Comparison of ENCODE assay signal across 11 mouse cellular contexts in genomic region chr6:97222321-97222720, GRCm38 (mm10). TPM values are rescaled to one million over a fixed set of nuclear protein-coding genes. Genes with fewer than 3 reads are reported as not detected.
A peak's percentile ranks its signal among the peaks of the same experiment; 100 is the strongest.
DNase-seq lines count a peak whose midpoint lies in the region; ATAC-seq and TF ChIP-seq lines count a peak whose summit lies in the region.
"Had no signal": no experiment of that assay in that cellular context is flagged by ENCODE, and none has a peak within 500 bp of the region (broad histone marks: within the 10 kb centered on the region; RNA-seq: fewer than 3 reads in every experiment).

No protein-coding gene starts in this region.

- WGBS in spleen, adult 2 months, result 25% methylated on average over 6 of the region's 6 CpGs
- 53% methylated on average over 6 of the region's 6 CpGs for WGBS in limb, embryonic 13.5 days
- 52% methylated on average over 6 of the region's 6 CpGs for WGBS in stomach, embryonic 15.5 days
- WGBS in hindbrain, embryonic 11.5 days, result 49% methylated on average over 6 of the region's 6 CpGs

- TF ChIP-seq CTCF in spleen, adult 2 months (IDR thresholded peaks at IDR 0.05; ENCODE audit: extremely low read depth, insufficient read depth, insufficient read length, insufficient replicate concordance), result no peak

- H3K4me2 ChIP-seq in limb, embryonic 13.5 days (replicated peaks), result no peak overlapping the region
- H3K4me2 ChIP-seq in stomach, embryonic 15.5 days, result no peak overlapping the region
- H3K4me2 ChIP-seq in hindbrain, embryonic 11.5 days (replicated peaks; ENCODE audit: low read depth, low read length), result no peak overlapping the region

- H3K9me3 ChIP-seq in limb, embryonic 13.5 days, result no peaks in the 10 kb centered on the region
- H3K9me3 ChIP-seq in stomach, embryonic 15.5 days, result no peaks in the 10 kb centered on the region
- no peaks in the 10 kb centered on the region for H3K9me3 ChIP-seq in hindbrain, embryonic 11.5 days (ENCODE audit: control insufficient read depth, low read length)

- H3K4me1 ChIP-seq in spleen, adult 2 months (ENCODE audit: control insufficient read depth, insufficient read depth, insufficient read length), result peaks cover 24% of the 10 kb centered on the region; the same call in 1 of the 2 replicates
- H3K4me1 ChIP-seq in limb, embryonic 13.5 days, result peaks cover 22% of the 10 kb centered on the region
- H3K4me1 ChIP-seq in stomach, embryonic 15.5 days, result peaks cover 13% of the 10 kb centered on the region
- no peaks in the 10 kb centered on the region for H3K4me1 ChIP-seq in hindbrain, embryonic 11.5 days (replicated peaks; ENCODE audit: control insufficient read depth, insufficient read depth, low read length)

- H3K36me3 ChIP-seq in spleen, adult 2 months (ENCODE audit: control insufficient read depth, insufficient read depth, low read length), result peaks cover 2% of the 10 kb centered on the region
- H3K36me3 ChIP-seq in limb, embryonic 13.5 days, result peaks cover 3% of the 10 kb centered on the region; the same call in 1 of the 2 replicates
- no peaks in the 10 kb centered on the region for H3K36me3 ChIP-seq in stomach, embryonic 15.5 days
- no peaks in the 10 kb centered on the region for H3K36me3 ChIP-seq in hindbrain, embryonic 11.5 days (ENCODE audit: control insufficient read depth, insufficient read depth, low read length)

- no peak for TF ChIP-seq POLR2A in spleen, adult 2 months (IDR thresholded peaks at IDR 0.05; ENCODE audit: low read depth, low read length)

- peak overlapping the region; percentile 82 for H3K27ac ChIP-seq in spleen, adult 2 months (ENCODE audit: insufficient read depth, low read length)
- peak overlapping the region; percentile 34; the same call in 1 of the 2 replicates for H3K27ac ChIP-seq in limb, embryonic 13.5 days
- H3K27ac ChIP-seq in stomach, embryonic 15.5 days, result no peak overlapping the region
- H3K27ac ChIP-seq in hindbrain, embryonic 11.5 days (ENCODE audit: low read depth, low read length), result no peak overlapping the region

- no peak overlapping the region for H3K4me3 ChIP-seq in spleen, adult 2 months (ENCODE audit: extremely low read depth, insufficient read depth, insufficient read length)
- H3K4me3 ChIP-seq in limb, embryonic 13.5 days, result no peak overlapping the region
- no peak overlapping the region for H3K4me3 ChIP-seq in stomach, embryonic 15.5 days (replicated peaks)
- H3K4me3 ChIP-seq in hindbrain, embryonic 11.5 days (ENCODE audit: low read depth, low read length), result no peak overlapping the region

- no peak for DNase-seq in spleen, adult 2 months (ENCODE audit: low read depth in 1 of 2, low spot score in 2 of 2)
- no peak for DNase-seq in spleen, postnatal 4 days (ENCODE audit: low spot score in 2 of 2)
- no peak for DNase-seq in adrenal gland, adult 2 months
- no peak for DNase-seq in hindbrain, embryonic 11.5 days (ENCODE audit: low spot score)
- DNase-seq: cerebellum, adult 9-10 months; left cerebral cortex, postnatal 4 days had no signal

- peak; percentile 55 for ATAC-seq in common myeloid progenitor, adult 5-6 weeks (replicated peaks; ENCODE audit: low read depth, poor library complexity, severe bottlenecking)
- no peak for ATAC-seq in limb, embryonic 13.5 days (ENCODE audit: low FRiP score, low read depth)
- ATAC-seq in stomach, embryonic 15.5 days (ENCODE audit: insufficient read depth, low FRiP score, low read depth), result 0 out of 2 replicates have a peak, but pooled peaks have one; percentile 50
- no peak for ATAC-seq in hindbrain, embryonic 11.5 days (ENCODE audit: low FRiP score)
- ATAC-seq: intestine, postnatal 0 days had no signal

- no peaks in the 10 kb centered on the region for H3K27me3 ChIP-seq in spleen, adult 2 months (ENCODE audit: control insufficient read depth, insufficient read depth, low read length)
- peaks cover 15% of the 10 kb centered on the region for H3K27me3 ChIP-seq in limb, embryonic 13.5 days
- H3K27me3 ChIP-seq in stomach, embryonic 15.5 days (replicated peaks), result no peaks in the 10 kb centered on the region
- no peaks in the 10 kb centered on the region for H3K27me3 ChIP-seq in hindbrain, embryonic 11.5 days (ENCODE audit: control insufficient read depth, insufficient read depth, low read length)

- no peak overlapping the region for H3K9ac ChIP-seq in limb, embryonic 13.5 days
- H3K9ac ChIP-seq in stomach, embryonic 15.5 days, result no peak overlapping the region
- no peak overlapping the region for H3K9ac ChIP-seq in hindbrain, embryonic 11.5 days (ENCODE audit: low read depth, low read length)

RNA-seq across cellular contexts. Expression of gene Arl6ip5, which starts 11.8 kb away (rescaled TPM):
- 52.9 and 53.4 TPM in 2 replicates for polyA plus RNA-seq in spleen, adult 2 months (2012; rRNA removed)
- total RNA-seq in common myeloid progenitor, adult 5-6 weeks (2017), result 58.9 and 73.4 TPM in 2 replicates
- polyA plus RNA-seq in limb, embryonic 13.5 days (2015; fragmentation: Nextera tagmentation; extraction: Ambion mirVana), result 71.4 and 71.5 TPM in 2 replicates
- polyA plus RNA-seq in stomach, embryonic 15.5 days (2015; fragmentation: Nextera tagmentation; extraction: Ambion mirVana), result 70.1 and 71.4 TPM in 2 replicates
- 100 to 1,000 TPM; 115 to 146 TPM for total RNA-seq in adrenal gland, adult 2 months (2021)
- 40.7 and 47.9 TPM in 2 replicates for polyA plus RNA-seq in adrenal gland, adult 2 months (2012; rRNA removed)
- 40.4 and 48.0 TPM in 2 replicates for polyA plus RNA-seq in hindbrain, embryonic 11.5 days (2014; fragmentation: Nextera tagmentation; extraction: Ambion mirVana)

RNA-seq across cellular contexts. Expression of gene Uba3, which starts 16.9 kb away (rescaled TPM):
- 4.0 and 4.1 TPM in 2 replicates for polyA plus RNA-seq in spleen, adult 2 months (2012; rRNA removed)
- 66.2 and 66.3 TPM in 2 replicates for total RNA-seq in common myeloid progenitor, adult 5-6 weeks (2017)
- polyA plus RNA-seq in limb, embryonic 13.5 days (2015; fragmentation: Nextera tagmentation; extraction: Ambion mirVana), result 85.3 and 90.1 TPM in 2 replicates
- polyA plus RNA-seq in stomach, embryonic 15.5 days (2015; fragmentation: Nextera tagmentation; extraction: Ambion mirVana), result 58.8 and 62.3 TPM in 2 replicates
- 10 to 100 TPM; 60.0 to 66.6 TPM for total RNA-seq in adrenal gland, adult 2 months (2021)
- 3.4 and 3.7 TPM in 2 replicates for polyA plus RNA-seq in adrenal gland, adult 2 months (2012; rRNA removed)
- 104 and 111 TPM in 2 replicates for polyA plus RNA-seq in hindbrain, embryonic 11.5 days (2014; fragmentation: Nextera tagmentation; extraction: Ambion mirVana)

RNA-seq across cellular contexts. Expression of gene Lmod3, which starts 30.2 kb away (rescaled TPM):
- polyA plus RNA-seq in spleen, adult 2 months (2012; rRNA removed), result not detected in 2 replicates
- not detected in 2 replicates for total RNA-seq in common myeloid progenitor, adult 5-6 weeks (2017)
- 7.6 and 7.8 TPM in 2 replicates for polyA plus RNA-seq in limb, embryonic 13.5 days (2015; fragmentation: Nextera tagmentation; extraction: Ambion mirVana)
- polyA plus RNA-seq in stomach, embryonic 15.5 days (2015; fragmentation: Nextera tagmentation; extraction: Ambion mirVana), result 0.19 and 0.41 TPM in 2 replicates
- not detected for total RNA-seq in adrenal gland, adult 2 months (2021)
- polyA plus RNA-seq in adrenal gland, adult 2 months (2012; rRNA removed), result not detected in 2 replicates
- 0.42 and 0.66 TPM in 2 replicates for polyA plus RNA-seq in hindbrain, embryonic 11.5 days (2014; fragmentation: Nextera tagmentation; extraction: Ambion mirVana)
- polyA plus RNA-seq: forebrain, embryonic 16.5 days had no signal

RNA-seq across cellular contexts. Expression of gene Tmf1, which starts 43.4 kb away (rescaled TPM):
- 2.4 and 2.5 TPM in 2 replicates for polyA plus RNA-seq in spleen, adult 2 months (2012; rRNA removed)
- 98.7 and 132 TPM in 2 replicates for total RNA-seq in common myeloid progenitor, adult 5-6 weeks (2017)
- polyA plus RNA-seq in limb, embryonic 13.5 days (2015; fragmentation: Nextera tagmentation; extraction: Ambion mirVana), result 41.1 and 45.8 TPM in 2 replicates
- 34.8 and 36.1 TPM in 2 replicates for polyA plus RNA-seq in stomach, embryonic 15.5 days (2015; fragmentation: Nextera tagmentation; extraction: Ambion mirVana)
- 10 to 100 TPM; 49.3 to 61.8 TPM for total RNA-seq in adrenal gland, adult 2 months (2021)
- polyA plus RNA-seq in adrenal gland, adult 2 months (2012; rRNA removed), result 1.9 and 2.4 TPM in 2 replicates
- 34.4 and 42.5 TPM in 2 replicates for polyA plus RNA-seq in hindbrain, embryonic 11.5 days (2014; fragmentation: Nextera tagmentation; extraction: Ambion mirVana)

Comparison
In these comparisons a context has a peak if more than half of its experiments do, and no peak if none do; other contexts are left out.
1. H3K27ac ChIP-seq: peak in spleen, adult 2 months (single experiment) and limb, embryonic 13.5 days (single experiment); none in stomach, embryonic 15.5 days (single experiment) and hindbrain, embryonic 11.5 days (single experiment).
2. ATAC-seq: peak in common myeloid progenitor, adult 5-6 weeks (single experiment) and stomach, embryonic 15.5 days (single experiment); none in limb, embryonic 13.5 days (single experiment) and hindbrain, embryonic 11.5 days (single experiment).
3. RNA of gene Uba3, which starts 16.9 kb away (polyA plus RNA-seq): 104 to 111 TPM in hindbrain, embryonic 11.5 days, 85.3 to 90.1 TPM in limb, embryonic 13.5 days and 58.8 to 62.3 TPM in stomach, embryonic 15.5 days; 4.0 to 4.1 TPM in spleen, adult 2 months and 3.4 to 3.7 TPM in adrenal gland, adult 2 months; every median in the first group is over 10 times any median in the second.